Mouse (Mus musculus): ENCODE measurements around the gene 1700016D06Rik.

GRCm38 (mm10) chr8:11629206-11629605, 71.7 kb downstream of the 1700016D06Rik start:
- no peak for TF ChIP-seq GATA1 (IDR thresholded peaks at IDR 0.05; ENCODE audit: low read length)
- no peak for TF ChIP-seq TAL1 (IDR thresholded peaks at IDR 0.05; ENCODE audit: low read length)
